Mouse (Mus musculus): ENCODE measurements around the gene Abr. TPM values are rescaled to one million over a fixed set of nuclear protein-coding genes. Genes with fewer than 3 reads are reported as not detected.

Gene Abr
- total RNA-seq (2017) = 150 and 151 TPM in 2 replicates

DNA sequence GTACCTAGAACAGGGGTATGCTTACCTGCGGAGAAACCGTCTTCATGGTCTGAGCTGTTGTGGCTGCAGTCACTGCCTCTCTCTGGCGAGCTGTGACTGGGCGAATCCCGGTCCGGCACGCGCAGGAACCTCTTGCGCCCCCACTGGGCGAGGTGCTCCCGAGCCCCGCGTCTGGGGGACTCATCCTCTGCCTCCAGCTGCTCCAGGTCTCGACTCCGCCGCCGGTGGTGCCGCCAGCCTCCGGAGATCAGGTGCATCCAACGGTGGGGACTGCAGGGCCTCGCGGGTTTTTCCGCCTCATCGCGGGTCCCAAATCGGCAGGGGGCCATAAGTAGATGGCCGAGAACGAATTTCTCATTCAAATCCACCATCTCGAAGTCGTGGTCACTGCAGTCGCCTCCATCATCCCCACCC lies at the start of gene Abr:
Abr (minus strand) TSS at position 163 of the 414 bp plus-strand sequence.
- no peak for ATAC-seq (ENCODE audit: extremely low read depth, insufficient number of reproducible peaks, low FRiP score, poor library complexity, severe bottlenecking)

DNA sequence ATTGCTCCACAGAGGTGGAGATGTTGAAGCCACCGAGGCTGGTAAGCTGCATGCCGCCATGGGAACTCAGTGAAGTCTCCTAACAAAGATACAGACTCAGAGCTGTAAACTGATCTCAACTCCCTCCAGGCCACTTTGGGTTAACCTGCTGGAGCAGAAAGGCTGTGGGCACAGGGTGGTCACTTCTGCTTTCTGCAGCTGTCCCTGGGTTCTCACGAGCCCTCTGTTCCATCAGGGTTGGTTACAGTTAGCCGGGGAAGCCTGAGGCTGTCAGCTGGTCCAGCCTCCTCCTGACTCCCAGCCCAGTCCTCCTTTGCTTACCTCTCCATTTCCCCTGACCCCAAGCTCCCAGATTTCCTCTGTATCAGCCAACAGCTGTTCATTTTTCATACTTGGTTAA lies 45.7 kb upstream of the Abr start:
- ATAC-seq (ENCODE audit: extremely low read depth, insufficient number of reproducible peaks, low FRiP score, poor library complexity, severe bottlenecking) = no peak

DNA sequence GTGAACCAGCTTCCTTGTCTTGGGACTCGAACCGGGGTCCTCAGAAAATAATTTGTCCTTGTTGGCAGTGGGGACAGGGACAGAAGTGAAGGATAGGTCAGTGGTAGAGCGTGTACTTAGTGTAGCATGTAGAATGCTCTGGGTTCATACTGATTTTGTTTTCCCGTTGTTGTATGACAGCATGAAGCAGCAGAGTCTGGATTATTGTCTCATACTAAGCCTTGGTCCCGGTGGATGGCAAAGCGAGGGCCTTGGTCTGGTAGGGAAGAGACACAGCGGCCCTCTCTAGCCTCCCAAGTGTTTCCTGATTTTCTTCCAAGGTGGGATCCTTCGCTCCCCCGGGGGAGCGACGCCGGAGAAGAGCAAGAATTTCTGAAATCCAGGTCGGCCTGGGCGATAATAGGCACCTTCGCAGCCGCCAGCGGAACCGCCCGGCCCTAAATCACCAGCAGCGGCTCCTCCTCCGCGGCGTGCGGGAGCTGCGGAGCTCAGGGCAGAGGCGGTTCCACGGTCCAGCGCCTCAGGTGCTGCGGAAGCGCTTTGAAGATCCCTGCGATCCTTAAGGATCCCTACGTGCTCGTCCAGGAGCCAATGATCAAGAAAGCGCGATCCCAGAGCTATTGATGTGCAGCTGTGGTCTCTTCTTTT lies 44.0 kb upstream of the Abr start:
- no peak for ATAC-seq (ENCODE audit: extremely low read depth, insufficient number of reproducible peaks, low FRiP score, poor library complexity, severe bottlenecking)

DNA sequence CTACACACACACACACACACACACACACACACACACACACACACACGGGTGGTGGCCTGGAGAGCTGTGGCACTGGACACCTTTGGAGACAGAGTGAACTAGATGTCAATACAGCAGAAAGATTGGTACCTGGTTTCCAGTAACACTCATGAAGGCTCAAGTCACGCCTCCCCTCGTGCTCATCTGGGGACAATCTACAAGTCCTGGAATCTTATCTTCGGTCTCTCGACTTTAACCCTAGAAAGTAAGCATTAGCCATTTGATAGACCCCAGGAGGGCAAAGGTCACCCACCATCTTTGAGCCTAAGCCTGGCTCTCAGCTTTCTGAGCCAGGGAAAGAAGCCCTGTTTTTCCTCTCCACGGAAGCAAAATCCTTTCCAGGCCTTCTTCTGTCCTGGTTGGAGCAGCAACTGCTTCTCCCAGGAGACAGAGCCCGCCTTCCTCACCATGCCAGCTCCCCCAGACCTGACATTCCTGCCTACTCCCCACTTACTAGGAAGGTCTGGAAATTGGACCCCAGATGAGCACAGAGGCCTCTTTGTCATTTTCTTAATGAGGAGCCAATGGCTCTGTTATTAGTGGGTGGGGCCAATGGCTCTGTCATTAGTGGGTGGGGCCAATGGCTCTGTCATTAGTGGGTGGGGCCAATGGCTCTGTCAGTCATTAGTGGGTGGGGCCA lies 39.8 kb upstream of the Abr start:
- no peak for ATAC-seq (ENCODE audit: extremely low read depth, insufficient number of reproducible peaks, low FRiP score, poor library complexity, severe bottlenecking)

- no peak for ATAC-seq (ENCODE audit: extremely low read depth, insufficient number of reproducible peaks, low FRiP score, poor library complexity, severe bottlenecking)
These were observed 37.2 kb upstream of the Abr start for GRCm38 (mm10) chr11:76659138-76659930.

DNA sequence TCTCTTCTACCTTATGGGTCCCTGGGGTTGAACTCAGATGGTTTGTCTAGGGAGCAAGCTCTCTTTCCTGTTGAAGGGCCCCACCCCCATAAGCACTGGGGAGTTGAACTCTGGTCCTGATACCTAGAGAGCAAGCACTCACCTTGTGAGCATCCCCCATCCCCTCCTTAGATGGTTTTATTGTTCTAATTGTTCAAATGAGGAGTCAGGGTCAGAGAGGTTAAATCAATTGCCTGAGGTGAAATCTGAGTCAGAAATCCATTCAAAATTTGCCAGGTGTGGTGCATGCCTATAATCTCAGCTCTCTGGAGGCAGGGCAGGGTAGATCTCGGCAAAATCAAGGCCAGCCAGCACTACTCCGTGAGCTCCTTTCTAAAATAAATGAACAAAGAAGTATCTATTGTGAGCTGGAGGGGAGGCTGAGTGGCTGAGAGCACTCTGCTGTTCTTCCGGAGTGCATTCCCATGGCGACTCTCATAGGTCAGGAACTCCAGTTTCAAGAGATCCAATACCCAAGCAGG lies 35.4 kb upstream of the Abr start:
- no peak for ATAC-seq (ENCODE audit: extremely low read depth, insufficient number of reproducible peaks, low FRiP score, poor library complexity, severe bottlenecking)

- no peak for ATAC-seq (ENCODE audit: extremely low read depth, insufficient number of reproducible peaks, low FRiP score, poor library complexity, severe bottlenecking)
These were observed 33.0 kb upstream of the Abr start for GRCm38 (mm10) chr11:76655106-76655505.

DNA sequence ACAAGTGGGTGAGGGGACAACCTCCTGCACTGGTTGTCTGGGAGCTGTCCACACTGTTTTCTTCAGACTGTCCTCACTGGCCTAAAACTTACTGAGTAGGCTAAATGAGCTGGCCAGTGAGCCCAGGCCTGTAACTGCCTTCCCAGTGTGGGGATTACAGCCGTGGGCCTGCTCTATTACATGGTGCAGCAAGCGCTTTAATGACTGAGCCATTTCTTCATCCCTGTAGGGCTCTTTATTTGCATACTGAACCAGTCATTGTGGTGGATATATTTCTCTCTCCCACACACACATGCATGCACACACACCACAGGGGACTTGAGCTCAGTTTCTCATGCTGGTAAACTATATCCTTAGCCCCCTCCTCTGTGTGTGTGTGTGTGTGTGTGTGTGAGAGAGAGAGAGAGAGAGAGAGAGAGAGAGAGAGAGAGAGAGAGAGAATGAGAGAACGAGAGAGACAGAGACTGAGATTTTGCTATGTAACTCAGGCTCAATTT lies 30.8 kb upstream of the Abr start:
- no peak for ATAC-seq (ENCODE audit: extremely low read depth, insufficient number of reproducible peaks, low FRiP score, poor library complexity, severe bottlenecking)

GRCm38 (mm10) chr11:76650862-76651560 lies 28.9 kb upstream of the Abr start:
- no peak for ATAC-seq (ENCODE audit: extremely low read depth, insufficient number of reproducible peaks, low FRiP score, poor library complexity, severe bottlenecking)

GRCm38 (mm10) chr11:76647500-76647899 lies 25.4 kb upstream of the Abr start:
- ATAC-seq (ENCODE audit: extremely low read depth, insufficient number of reproducible peaks, low FRiP score, poor library complexity, severe bottlenecking) = peak; percentile 59; the same call in 1 of the 2 replicates

DNA sequence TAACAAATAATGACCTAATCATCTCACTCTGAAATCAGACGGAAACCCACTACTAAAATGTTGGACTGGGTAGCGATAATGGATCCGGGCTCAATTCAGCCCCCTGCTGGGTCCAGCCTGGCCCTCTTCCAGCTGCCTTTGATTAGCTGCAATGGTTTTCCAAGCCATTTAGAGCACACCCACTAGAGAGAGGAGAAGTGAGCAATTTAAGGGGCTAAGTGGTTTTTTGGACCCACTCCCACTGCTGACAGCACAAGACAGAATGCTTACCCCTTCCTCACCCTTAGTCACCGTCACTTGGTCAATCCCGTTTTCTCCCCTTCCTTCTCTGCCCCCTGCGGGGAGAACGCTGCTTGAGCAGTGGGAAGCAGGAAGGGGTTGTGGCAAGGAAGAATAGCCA lies 24.9 kb upstream of the Abr start:
- ATAC-seq (ENCODE audit: extremely low read depth, insufficient number of reproducible peaks, low FRiP score, poor library complexity, severe bottlenecking) = no peak

DNA sequence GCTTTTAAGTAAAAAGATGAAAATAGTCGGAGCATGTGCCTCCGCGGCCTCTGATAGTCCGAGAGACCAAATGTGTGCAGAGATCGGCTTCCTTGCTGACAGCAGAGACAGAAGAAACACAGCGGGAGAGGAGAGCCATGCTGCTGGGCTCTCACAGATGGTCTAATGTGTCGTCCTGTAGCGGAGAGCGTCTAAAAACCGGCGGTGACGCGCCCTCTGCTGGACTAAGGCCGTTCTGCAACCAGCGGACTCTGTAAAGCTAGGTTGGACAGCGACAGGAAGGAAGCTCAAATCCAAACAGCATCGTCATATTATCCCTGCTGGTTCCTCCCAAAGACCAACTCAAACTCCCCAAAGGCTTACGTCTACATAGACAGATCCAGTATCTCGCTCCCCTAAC lies 23.8 kb upstream of the Abr start:
- ATAC-seq (ENCODE audit: extremely low read depth, insufficient number of reproducible peaks, low FRiP score, poor library complexity, severe bottlenecking) = peak; percentile 72

DNA sequence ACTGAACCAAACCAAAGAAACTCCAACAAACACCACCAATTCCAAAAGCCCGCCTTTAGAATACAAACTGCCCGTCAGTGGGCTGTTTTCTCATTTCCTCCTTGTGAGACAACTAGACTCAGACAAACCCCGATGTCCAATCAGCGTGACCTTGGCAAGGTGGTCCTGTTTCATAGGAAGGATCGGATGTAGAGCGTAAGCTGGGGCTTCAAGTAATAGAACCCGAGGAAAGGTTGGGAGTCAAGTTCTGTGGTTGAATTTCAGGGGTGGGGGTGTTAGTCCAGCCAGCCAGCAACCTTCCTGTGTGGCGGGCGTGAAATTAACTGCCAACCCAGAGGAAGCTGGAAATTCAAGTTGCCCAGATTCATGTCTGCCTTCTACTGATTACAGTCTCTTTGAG lies 22.9 kb upstream of the Abr start:
- no peak for ATAC-seq (ENCODE audit: extremely low read depth, insufficient number of reproducible peaks, low FRiP score, poor library complexity, severe bottlenecking)

DNA sequence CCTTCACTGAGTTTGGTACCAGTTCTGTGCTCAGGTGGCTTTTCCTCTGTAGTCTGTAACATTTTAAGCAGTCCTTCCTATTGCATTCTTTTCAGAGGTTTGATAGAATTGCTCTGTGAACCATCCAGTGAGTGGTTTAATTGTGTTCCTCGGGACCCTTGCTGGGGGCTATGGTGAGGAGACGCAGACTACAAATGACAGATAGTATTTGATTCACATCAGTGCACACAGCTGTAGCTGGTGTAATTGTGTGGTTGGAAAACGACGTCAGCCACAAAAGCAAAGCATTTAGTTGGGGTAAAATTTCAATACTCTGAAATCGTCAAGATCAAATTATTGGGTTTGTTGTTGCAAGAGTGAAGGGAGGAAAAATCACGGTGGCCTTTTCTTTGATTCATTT lies 22.1 kb upstream of the Abr start:
- no peak for ATAC-seq (ENCODE audit: extremely low read depth, insufficient number of reproducible peaks, low FRiP score, poor library complexity, severe bottlenecking)

DNA sequence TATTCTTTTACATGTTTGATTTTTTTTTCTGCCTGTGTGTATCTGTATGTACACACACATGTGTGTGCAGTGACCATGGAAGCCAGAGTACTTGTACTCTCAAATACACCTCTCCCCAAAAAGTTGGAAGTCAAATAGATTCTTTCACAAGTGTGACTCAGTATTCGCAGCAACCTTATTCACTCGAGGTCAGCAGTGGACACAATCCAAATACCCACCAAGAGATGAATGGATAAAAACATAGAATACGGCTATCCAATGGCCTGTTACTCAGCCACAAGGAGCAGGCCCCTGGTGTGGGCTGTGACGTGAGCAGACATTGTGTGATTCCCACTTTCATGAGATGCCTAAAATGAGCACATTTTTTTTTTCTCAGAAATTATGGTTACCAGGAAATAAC lies 18.1 kb upstream of the Abr start:
- ATAC-seq (ENCODE audit: extremely low read depth, insufficient number of reproducible peaks, low FRiP score, poor library complexity, severe bottlenecking) = no peak

DNA sequence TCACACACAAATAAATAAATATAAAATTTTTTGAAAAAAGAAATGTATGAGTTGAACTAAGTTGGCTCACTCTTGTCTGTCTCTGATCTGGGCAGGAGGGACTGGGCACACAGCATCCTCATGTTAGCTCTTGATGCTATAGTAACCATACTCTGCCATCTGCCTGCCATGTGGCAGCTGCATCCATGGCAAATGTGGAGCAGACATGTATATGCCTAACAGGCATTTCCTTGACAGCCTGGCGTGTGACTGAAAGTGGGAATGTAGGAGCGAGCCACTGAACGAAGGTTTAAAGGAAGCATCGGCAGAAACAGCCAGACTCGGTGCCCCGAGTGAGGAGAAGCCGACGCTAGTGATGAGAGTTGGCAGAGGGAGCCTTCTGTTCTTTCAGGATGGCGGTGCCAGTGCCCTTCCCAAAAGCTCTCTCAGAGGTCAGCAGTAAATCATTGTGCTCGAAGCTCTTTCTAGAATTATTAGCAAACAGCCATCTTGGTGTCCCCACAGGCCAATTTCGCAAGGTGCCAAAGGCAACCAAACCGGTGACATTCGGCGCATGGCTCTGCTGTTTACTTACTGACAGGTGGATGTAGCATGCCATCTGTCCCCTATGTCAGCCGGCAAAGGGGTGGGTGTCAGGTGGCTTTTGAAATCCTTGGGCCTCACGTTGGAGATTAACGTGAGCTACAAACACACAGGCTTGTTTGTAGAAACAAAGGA lies 17.3 kb upstream of the Abr start:
- ATAC-seq (ENCODE audit: extremely low read depth, insufficient number of reproducible peaks, low FRiP score, poor library complexity, severe bottlenecking) = no peak

DNA sequence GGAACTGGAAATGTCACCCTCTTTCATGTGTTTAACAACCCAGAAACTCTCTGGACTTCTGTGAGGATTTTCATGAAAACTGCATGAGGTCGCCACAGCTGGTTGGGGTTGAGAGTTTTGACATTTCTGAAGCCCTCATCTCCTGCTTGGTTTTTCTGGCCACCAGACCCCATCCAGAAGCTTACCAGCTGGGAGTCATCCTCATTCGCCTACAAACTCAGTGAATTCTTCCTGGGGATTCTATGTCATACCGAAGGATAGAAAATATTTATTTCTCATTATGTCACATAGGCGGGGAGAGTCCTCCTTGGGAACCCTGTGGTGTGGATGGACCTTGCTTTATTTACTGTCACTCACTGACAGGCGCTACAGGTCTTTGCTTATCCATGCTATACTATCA lies 8.4 kb upstream of the Abr start:
- ATAC-seq (ENCODE audit: extremely low read depth, insufficient number of reproducible peaks, low FRiP score, poor library complexity, severe bottlenecking) = no peak

GRCm38 (mm10) chr11:76630023-76630422 lies 7.9 kb upstream of the Abr start:
- ATAC-seq (ENCODE audit: extremely low read depth, insufficient number of reproducible peaks, low FRiP score, poor library complexity, severe bottlenecking) = no peak
